Mouse (Mus musculus) kidney, postnatal 36 days (tissue): ENCODE measurements around the gene Atg7.
"Not testable (repeated sequence)": the region's sequence is repeated elsewhere in the genome, so short reads cannot be mapped to it uniquely, and the experiment has no call there.

ENCODE experiments used
- DNase-seq, 2 experiments: peaks; one replicate each; pipeline ENCODE4 v3.0.0; 2021 to 2022; ENCODE audit warnings: mixed read lengths in 2 of 2

Gene Atg7

DNA sequence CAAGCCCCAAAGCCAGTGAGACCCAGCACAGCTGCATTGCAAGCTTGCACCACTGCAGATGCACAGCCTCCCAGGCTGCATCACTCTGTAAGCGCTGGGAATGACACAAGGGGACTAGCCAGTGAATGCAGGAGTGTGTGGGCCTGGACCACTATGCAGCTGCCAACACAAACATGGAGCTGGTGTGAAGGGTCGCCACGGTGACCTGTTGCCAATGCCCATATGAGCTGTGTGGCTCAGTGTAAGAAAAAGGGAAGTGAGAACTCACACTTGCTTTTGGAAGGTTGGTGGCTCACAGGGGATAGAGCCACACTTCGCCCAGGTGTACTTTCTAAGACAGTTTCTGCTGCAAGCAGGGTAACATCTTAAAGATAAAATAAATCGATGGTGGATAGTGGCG is 243.1 kb downstream of the Atg7 start:
- no peak for DNase-seq

DNA sequence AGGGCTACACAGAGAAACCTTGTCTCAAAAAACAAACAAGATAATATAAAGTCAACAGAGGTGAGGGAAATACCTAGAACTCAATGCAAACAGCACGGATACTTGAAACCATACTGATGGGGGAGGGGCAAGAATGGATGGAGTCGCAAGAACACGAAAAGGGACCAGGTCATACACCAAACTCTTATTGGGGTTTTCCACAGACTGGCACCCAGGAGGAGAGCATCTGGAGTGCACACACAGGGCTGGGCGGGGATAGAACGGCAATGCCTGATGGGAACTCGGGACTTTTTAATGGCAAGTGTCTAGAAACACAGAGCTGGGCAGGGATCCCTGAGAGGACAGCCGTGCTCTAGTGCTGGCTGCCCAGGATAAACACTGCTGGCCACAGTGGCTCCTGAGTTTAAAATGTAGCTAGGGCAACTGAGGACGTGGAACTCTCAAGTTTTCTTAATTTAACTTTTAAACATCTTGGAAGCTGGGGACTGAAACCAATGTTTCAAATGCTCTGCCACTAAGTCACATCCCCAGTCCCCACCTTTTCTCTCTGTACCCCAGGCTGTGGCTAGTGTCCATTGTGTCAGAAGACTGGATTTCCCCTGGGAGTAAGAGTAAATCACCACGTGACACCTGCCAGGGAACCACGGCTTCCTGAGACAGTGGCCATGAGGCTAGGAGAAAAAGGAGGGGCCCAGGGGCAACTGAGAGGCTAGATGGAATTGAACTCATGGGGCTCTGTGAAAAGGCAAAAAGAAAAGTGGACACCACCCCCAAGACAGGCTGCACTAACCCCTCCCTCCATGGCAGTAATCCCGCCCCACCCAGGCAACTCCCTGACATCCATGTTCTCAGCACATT is 243.8 kb downstream of the Atg7 start:
- DNase-seq = no peak

DNA sequence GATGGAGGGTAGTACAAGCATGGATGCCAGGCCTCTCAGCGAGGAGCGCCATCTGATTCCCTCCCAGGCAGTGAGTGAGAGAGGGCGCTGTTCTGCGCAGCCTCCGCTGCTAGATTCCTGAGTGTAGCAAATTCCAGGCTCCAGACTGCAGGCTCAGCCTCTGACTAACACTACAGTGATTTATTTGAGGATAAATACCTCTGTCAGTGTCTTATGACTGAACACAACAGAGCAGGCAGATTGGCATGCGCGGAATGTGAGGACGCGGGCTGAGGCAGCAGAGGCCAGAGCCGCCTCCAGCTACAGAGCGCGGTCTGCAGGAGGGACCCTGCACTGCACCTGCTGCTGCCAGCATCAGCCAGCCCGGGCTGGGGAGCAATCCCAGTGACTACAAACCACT is 246.0 kb downstream of the Atg7 start:
- DNase-seq = peak; percentile 92 to 93

DNA sequence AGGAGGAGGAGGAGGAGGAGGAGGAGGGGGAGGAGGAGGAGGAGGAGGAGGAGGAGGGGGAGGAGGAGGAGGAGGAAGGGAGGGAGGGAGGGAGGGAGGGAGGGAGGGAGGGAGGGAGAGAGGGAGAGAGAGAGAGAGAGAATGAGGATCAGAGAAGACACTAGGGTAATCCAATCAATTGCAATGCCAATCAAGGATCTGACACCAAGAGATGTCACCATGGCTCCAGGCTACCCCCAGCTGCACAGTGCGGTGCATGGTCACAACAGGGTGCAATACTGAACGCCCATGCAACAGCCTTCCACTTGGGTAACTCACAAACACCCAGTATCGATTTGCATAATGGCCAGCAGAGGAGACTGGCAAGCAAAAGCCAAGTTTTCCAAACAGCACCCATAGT is 247.1 kb downstream of the Atg7 start:
- DNase-seq = not testable (repeated sequence)

DNA sequence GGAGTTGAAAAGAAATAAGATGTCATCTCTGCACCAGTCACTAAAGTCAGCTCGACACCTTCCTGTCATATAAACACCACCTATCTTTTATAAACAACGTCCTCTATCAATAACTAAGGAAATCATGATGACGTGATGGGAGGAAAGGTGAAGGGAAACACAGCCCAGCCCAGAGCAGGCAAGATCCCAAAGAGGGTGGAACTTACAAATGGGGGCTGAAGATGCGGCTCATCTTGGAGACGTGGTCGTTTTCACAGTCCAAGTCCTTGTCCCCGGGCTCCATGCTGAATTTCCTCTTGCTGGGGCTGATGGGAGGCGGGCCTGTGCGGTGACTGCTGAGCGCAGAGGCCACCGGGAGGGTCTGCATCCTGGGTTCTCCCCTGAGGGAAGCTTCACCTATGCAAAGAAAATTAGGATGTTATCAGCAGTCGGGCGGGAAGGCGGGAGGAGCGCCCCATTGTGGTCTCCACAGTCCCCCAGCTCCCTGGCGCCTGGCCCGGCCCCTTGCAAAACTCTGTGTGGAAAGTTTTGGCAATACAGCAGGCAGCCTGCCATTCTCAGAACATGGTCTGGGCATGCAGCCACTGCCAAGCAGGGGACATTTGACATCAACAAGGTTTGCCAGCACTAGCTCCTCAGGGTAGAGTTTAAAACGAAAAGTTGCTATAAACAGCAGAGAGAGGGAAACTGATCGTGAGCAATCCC is 247.7 kb downstream of the Atg7 start:
- DNase-seq = peak; percentile 92 to 94

DNA sequence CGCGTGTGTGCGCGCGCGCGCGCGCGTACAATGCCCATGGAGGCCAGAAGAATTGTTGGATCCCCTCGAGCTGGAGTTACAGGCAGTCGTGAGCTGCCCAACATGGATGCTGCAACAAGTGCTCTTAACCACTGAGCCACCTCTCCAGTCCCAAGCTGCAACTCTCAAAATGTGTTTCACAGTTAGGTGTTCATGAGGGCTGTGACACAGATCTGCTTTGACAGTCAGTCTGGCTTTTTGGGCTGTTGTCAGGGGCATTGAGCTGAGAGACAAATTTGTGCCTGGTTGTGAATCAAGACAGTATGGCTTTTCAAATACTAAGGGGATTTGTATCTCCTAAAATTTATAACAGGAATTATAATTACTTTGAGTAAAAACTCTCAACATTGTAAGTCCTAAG is 248.4 kb downstream of the Atg7 start:
- no peak for DNase-seq

DNA sequence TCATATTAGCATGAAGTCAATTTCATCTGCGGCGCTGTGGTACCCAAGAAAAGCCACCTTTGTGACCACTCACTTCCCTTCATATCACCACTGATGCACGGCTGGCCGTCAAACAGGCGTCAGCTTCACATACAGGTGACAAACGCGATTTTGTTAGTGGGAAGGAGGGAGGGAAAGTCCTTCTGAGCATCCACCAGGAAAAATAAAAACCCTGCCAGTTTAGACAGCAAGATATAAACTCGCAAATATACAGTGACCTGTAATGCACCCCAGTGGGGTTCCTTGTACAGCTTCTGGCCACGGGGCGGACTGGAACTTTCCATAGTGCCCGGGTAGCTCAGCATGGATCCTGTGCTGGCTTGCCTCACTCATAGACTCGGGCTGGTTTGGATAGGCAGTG is 248.9 kb downstream of the Atg7 start:
- DNase-seq = no peak

DNA sequence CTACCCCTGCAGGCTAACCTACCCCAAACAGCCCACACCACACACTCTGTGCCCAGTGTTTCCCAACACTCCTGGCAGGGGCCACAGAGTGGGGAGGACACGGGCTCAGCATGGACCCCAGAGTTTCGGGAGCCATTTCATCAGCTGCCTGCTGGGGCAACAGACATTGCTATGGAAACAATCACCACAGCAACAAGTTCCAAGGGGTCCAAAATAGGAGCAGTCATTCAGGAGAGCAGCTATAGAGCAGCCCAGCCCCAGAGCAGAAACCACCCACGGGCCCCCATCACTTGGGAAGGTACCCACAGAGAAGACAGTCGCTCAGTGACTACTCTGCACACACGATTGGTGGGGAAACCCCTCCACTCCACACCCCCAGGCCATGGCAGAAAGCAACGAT is 249.5 kb downstream of the Atg7 start:
- DNase-seq = no peak

DNA sequence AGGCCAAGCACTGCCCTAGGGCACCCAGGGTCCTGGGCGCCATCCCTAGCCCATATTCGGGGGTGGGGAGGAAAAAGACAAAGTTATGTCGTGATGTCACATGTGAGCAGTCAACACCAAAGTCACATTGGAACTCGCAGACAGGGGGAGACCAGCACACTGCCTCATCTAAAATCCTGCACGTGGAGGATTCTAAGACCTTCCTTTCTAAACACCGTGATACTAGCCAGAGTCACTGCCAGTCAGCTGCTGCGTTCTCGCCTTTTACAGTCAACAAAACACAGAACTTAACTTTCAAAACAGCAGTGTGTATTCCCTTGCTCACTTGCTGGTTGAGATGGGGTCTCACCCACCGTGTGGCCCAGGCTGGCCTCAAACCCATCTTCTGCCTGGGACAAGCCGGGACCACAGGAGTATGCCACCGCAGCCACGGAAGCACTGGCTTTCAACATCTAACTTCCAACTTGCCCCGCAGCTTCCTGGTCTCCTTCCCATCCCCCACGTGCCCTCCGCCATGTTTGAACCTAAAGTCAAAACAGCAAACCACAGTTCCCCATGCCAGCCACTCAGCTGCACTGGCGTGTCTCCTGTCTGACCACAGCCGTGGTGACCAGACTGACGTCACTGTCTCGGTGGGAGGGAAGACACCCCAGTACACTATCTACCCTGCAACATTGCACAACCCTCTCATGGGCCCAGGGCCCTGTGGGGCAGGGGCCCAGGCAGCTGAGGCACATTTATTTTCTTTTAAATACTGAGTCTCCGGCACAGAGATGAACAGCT is 250.7 kb downstream of the Atg7 start:
- peak; percentile 60 to 67 for DNase-seq

DNA sequence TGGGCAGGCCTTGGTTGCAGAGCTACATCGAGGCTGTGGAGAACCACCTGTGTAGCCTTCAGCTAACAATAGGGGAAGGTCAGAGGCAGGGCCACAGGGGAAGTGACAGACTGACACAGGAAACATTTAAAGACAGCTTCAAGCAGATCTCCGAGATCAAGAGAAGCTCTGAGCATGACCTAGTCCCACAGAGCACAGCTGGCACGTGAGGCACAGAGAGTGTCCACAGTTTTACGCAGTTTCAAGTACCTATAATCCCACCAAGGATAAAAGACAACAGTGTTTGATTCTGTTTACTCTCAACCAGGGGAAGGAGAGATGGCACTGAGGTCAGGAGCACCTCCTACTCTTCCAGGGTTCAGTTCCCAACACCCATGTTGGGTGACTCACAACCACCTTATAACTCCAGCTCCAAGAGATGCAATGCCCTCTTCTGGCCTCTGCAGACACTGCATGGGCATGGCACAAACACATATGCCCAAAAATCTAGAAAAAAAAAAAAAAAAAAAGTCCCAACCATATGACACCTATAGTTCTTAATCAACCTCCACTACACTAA is 251.7 kb downstream of the Atg7 start:
- no peak for DNase-seq

DNA sequence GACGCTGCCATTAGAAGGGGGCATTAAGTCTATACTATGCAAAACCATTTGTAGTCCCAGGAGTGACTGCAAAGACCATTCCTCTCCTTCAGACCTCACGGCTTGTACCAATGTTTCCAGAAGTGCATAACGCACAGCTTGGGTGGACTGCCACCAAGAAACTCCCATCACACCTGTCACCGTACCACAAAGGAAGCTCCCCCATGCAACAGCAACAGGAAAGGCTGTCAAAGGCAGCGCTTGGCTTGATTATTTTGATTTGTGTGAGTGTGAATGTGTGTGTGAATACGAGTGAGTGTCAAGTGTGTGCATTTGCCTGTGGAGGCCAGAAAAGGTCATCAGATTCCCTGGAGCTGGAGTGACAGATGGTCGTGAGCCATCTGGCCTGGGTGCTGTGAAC is 252.3 kb downstream of the Atg7 start:
- no peak for DNase-seq

DNA sequence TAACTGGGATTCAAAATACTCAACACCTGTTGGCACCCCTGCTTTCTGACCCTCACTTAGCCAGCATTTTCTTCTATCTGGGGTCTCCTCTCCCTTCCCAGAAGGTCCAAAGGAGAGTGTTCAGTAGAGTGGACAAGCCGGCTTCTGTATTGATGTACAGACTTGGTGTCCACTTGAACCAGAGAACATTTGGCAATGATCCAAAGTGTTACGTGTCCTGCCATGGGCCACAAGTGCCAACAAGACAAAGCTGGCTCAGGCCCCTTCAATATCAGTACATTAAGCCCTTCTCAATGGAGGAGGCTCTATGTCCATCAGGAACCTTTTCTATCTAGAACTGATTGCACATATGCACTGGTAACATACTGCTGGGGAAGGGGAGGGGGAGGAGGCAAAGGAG is 253.4 kb downstream of the Atg7 start:
- peak in 1 of 2 experiments; percentile 65 for DNase-seq

DNA sequence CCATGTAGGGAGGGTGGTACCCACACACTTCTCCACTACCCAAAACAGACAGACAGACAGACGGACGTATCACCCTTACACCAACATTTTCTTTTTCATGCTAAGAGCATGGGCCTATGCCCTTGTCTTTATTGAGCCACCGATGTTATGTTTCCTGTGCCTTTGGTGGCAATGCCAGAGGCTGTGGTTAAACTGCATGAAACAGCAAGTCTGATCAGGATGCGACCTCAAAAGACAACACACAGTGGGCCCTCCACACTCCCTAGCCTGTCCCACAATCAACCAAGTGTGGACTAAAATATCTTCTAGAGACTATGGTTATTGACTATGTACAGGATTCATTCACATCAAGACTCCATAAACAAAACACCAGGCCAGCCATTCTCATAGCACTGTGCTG is 256.1 kb downstream of the Atg7 start:
- no peak for DNase-seq

DNA sequence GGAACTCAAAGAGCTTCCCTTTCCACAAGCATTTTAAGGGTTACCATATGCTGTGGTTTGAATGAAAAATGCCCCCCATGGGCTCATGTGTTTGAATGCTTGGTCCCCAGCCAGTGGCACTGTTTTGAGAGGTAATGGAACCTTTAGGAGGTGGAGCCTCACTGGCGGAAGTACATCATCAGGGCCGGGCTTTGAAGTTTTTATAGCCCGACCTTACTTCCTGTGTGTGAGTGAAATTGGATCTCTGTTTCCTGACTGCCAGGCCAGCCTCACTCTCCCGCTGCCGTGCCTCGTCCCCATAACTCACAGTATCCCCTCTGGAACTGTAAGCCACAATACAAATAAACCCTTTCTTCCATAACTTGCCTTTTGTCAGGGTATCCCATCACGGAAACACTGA is 256.8 kb downstream of the Atg7 start:
- no peak for DNase-seq

DNA sequence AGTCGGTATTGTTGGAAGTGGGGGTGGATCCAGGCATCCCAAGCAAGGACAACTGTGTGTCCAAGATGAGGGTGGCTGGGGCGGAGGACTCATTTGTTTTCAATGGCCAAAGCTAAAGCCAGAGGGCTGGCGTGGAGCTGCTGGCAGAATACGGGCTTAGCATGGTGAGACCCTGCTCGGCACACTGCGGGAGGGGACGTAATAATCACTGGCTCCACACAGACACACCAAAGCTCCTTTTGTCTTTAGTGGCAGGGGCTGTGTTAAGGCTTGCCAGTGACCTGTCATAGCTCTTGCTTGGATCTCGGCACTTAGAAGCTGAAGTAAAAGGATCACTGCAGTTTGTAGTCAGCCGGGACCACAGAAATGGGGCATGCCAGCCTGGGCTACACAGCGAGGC is 257.3 kb downstream of the Atg7 start:
- no peak for DNase-seq

DNA sequence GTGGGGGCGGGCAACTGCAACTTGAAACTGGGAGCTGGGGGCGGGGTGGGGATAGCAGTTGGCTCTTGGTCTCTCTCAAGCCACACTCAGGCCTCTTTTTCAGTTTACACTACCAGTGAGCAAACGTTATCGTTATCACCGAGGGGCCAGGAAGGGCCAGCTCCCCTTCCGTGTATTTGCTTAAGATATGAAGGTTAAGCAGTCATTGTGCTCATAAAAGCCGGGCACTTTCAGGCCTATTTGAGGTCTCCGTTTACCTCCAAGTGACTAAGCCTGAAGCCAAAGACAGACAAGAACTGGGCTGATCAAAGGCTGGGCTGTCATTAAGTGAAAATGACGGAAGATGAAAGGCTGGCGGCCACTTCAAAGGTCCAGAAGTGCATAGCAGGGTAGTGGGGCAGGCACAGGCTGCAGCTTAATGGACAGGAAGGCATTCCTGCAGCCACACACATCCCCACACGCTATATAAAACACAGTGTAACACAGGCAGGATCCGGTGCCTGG is 258.5 kb downstream of the Atg7 start:
- no peak for DNase-seq

DNA sequence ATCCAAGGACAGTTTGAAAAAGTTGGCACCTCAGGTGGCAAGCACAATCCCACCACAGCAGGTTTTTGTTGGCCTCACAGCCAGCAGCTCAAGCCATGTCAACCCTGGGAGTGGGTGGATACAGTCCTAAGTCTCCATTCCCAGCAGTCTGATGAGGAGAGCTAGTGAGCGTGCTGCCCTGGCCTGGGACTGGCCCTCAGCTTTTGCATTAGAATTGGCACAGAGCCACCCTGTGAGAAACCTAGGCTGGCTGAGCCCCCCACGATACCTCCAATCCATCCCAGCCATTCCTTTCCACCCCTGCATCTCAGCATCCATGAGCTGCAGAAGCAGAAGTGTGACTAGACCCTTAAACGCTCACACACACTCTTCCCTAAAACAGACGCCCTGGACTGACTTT is 259.0 kb downstream of the Atg7 start:
- DNase-seq = no peak

DNA sequence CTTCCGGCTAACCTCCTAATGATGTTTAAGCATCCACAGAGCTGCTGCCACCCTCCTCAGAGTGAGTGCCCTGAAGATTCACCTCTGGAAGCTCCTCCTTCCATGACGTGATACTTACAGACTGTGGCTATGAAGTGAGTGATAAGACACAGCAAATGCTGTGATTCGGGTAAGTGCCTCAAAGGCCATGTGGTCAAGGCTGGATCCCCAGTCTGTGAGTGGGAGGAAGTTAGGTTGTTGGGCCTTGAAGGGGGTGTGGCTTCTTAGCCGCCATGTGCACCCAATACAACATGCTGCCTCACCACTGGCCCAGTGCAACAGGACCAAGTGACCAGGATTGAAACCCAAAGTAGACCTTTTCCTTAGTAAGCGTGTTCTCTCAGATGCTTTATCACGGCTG is 261.3 kb downstream of the Atg7 start:
- DNase-seq = no peak

DNA sequence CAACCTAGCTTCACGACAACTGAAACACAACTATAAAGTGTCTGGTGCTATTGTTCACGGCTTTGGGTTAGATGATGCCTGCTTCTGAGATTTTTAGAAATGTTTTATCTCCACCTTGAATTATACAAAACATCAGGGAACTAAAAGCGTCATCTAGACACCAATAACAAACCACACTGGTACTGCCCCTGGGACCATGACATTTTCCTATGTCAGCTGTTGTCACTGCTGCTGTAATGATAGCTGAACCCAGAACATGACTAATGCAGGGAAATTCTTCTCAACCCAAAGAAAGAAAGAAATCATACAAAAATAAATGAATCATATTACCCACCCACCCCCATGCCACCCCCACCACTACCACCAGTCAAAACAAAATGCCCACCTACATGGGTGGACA is 261.9 kb downstream of the Atg7 start:
- no peak for DNase-seq

DNA sequence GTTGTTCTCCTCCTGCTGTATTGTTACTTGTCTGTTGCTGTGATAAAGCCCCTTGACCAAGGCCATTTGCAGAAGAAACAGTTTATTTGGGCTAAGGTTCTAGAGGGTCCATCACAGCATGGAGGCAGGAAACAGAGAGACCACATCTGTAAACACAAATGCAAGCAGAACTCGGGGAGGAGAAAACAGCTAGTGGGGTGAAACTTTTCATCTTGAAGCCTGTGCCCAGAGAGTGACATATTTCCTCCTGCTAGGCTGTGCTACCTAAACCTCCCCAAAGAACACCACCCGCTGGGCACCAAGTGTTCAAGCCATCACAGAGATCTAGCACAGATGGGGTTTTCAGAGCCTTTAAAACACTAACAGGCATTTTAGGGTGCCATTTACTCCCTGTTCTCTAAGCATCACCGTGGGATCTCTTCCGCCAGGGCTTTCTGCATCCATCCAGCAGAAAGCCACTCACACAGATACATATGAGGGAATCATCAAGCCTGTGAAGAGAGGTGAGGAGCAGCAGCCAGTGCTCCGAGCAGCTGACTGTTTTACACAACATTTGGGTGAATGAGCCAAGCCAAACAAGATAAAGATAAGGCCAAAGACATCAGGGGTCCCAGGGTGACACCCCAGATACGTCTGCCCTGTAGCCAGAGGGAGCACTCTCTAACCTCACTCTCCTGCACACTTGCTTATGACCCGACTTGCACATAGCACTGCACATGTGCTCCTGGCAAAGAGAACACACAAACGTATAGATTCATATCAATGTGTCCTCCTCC is 262.5 kb downstream of the Atg7 start:
- no peak for DNase-seq

DNA sequence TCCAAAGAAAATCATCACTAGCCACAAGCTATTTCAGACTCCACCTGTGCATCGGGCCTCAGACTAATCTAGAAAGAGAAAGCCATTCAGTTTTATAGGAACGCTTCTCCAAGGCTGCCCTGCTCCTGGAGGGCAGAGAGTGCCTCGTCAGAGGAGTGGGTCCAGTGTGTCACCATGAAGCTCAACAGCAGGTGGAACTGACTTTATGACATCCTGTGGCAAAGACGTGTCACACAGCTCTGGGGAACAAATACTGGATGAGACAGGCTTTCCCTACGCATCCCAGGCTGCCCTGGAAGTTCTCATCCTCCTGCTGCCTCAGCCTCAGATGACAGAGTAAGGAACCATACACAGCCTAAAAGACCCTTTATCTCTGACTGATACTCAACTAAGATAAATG is 263.3 kb downstream of the Atg7 start:
- DNase-seq = no peak

DNA sequence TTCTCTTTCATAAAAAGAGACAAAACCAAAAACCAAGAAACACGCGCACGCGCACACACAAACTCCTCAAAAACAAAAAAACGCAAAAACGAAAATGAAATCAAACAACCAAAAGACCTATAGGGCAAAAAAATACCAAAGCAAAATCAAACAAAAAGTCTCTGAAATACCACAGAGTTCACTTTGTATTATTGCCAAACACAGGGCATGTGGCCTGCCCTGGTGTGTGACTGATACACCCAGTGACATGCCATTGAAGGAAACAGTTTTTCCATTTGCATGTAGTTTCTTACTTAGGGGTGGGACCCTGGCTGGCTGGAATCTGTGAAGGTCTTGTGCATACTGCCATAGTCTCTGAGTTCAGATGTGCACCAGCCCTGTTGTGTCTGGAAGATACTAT is 264.6 kb downstream of the Atg7 start:
- DNase-seq = no peak
